ENCODE assay signal across 26 mouse cellular contexts in genomic region chr8:114220779-114221178, GRCm38 (mm10). TPM values are rescaled to one million over a fixed set of nuclear protein-coding genes. Genes with fewer than 3 reads are reported as not detected.
DNase-seq lines count a peak whose midpoint lies in the region; ATAC-seq and TF ChIP-seq lines count a peak whose summit lies in the region.
"Had no signal": no experiment of that assay in that cellular context is flagged by ENCODE, and none has a peak within 500 bp of the region (broad histone marks: within the 10 kb centered on the region; RNA-seq: fewer than 3 reads in every experiment).

No protein-coding gene starts in this region.

- no peak overlapping the region for H3K4me2 ChIP-seq in forebrain, embryonic 14.5 days (ENCODE audit: low read length)
- no peak overlapping the region for H3K4me2 ChIP-seq in forebrain, embryonic 15.5 days (replicated peaks)
- no peak overlapping the region for H3K4me2 ChIP-seq in hindbrain, postnatal 0 days (ENCODE audit: low read depth, low read length)
- H3K4me2 ChIP-seq in hindbrain, embryonic 16.5 days (ENCODE audit: low read length) = no peak overlapping the region
- H3K4me2 ChIP-seq: embryonic facial prominence, embryonic 15.5 days; forebrain, embryonic 12.5 days; heart, embryonic 11.5 days; hindbrain, embryonic 12.5 days; hindbrain, embryonic 15.5 days had no signal

- H3K36me3 ChIP-seq in forebrain, embryonic 14.5 days (ENCODE audit: control insufficient read depth, insufficient read depth, low read length) = no peaks in the 10 kb centered on the region
- no peaks in the 10 kb centered on the region for H3K36me3 ChIP-seq in forebrain, embryonic 15.5 days
- H3K36me3 ChIP-seq in hindbrain, postnatal 0 days (ENCODE audit: insufficient read depth, low read length) = no peaks in the 10 kb centered on the region; the same call in 1 of the 2 replicates
- H3K36me3 ChIP-seq in hindbrain, embryonic 16.5 days (ENCODE audit: control insufficient read depth, insufficient read depth, low read length) = no peaks in the 10 kb centered on the region; the same call in 1 of the 2 replicates
- H3K36me3 ChIP-seq: embryonic facial prominence, embryonic 15.5 days; forebrain, embryonic 12.5 days; G1E; hindbrain, embryonic 12.5 days; hindbrain, embryonic 15.5 days had no signal

- no peaks in the 10 kb centered on the region for H3K27me3 ChIP-seq in forebrain, embryonic 14.5 days (replicated peaks; ENCODE audit: control insufficient read depth, insufficient read depth, low read length)
- no peaks in the 10 kb centered on the region for H3K27me3 ChIP-seq in forebrain, embryonic 15.5 days
- H3K27me3 ChIP-seq in hindbrain, postnatal 0 days (ENCODE audit: insufficient read depth, low read length) = no peaks in the 10 kb centered on the region
- no peaks in the 10 kb centered on the region for H3K27me3 ChIP-seq in hindbrain, embryonic 16.5 days (replicated peaks; ENCODE audit: control insufficient read depth, insufficient read depth, low read length)
- H3K27me3 ChIP-seq: CH12.LX; embryonic facial prominence, embryonic 15.5 days; forebrain, embryonic 12.5 days; hindbrain, embryonic 12.5 days; hindbrain, embryonic 15.5 days had no signal

- no peak overlapping the region for H3K9ac ChIP-seq in forebrain, embryonic 14.5 days (ENCODE audit: low read length)
- H3K9ac ChIP-seq in forebrain, embryonic 15.5 days (replicated peaks) = no peak overlapping the region
- H3K9ac ChIP-seq in hindbrain, postnatal 0 days (replicated peaks; ENCODE audit: low read length) = no peak overlapping the region
- no peak overlapping the region for H3K9ac ChIP-seq in hindbrain, embryonic 16.5 days (ENCODE audit: low read depth, low read length)
- H3K9ac ChIP-seq: embryonic facial prominence, embryonic 15.5 days; forebrain, embryonic 12.5 days; hindbrain, embryonic 12.5 days; hindbrain, embryonic 15.5 days had no signal

- H3K4me3 ChIP-seq in forebrain, embryonic 14.5 days (ENCODE audit: low read depth, low read length) = no peak overlapping the region
- no peak overlapping the region for H3K4me3 ChIP-seq in forebrain, embryonic 15.5 days
- H3K4me3 ChIP-seq in hindbrain, postnatal 0 days (ENCODE audit: low read length) = no peak overlapping the region
- H3K4me3 ChIP-seq in hindbrain, embryonic 16.5 days (ENCODE audit: low read length) = no peak overlapping the region
- H3K4me3 ChIP-seq: embryonic facial prominence, embryonic 15.5 days; forebrain, embryonic 12.5 days; hindbrain, embryonic 12.5 days; hindbrain, embryonic 15.5 days had no signal

- no peak for TF ChIP-seq CTCF in hindbrain, postnatal 0 days (IDR thresholded peaks at IDR 0.05; ENCODE audit: low read depth)
- TF ChIP-seq CTCF in brain, embryonic 14.5 days (IDR thresholded peaks at IDR 0.05; ENCODE audit: borderline replicate concordance, extremely low read depth, insufficient read depth, insufficient read length) = no peak

- WGBS in forebrain, embryonic 14.5 days = 76% methylated on average over 3 of the region's 3 CpGs
- WGBS in forebrain, embryonic 15.5 days = 65% methylated on average over 3 of the region's 3 CpGs
- WGBS in hindbrain, postnatal 0 days = 52% methylated on average over 3 of the region's 3 CpGs
- WGBS in hindbrain, embryonic 16.5 days = 61% methylated on average over 3 of the region's 3 CpGs

- DNase-seq in cerebellum, postnatal 10 days = peak; percentile 56 to 61
- DNase-seq in cerebellum, adult 11-12 months = no peak
- peak; percentile 41 for DNase-seq in forebrain, embryonic 14.5 days (ENCODE audit: low spot score)
- peak; percentile 47 for DNase-seq in hindbrain, postnatal 0 days (ENCODE audit: low spot score)
- peak; percentile 44 for DNase-seq in brain, embryonic 14.5 days (ENCODE audit: low read depth)
- DNase-seq: adrenal gland, postnatal 10 days; adrenal gland, postnatal 36 days; cerebellum, adult 11 months; cerebellum, adult 8-10 months; cerebellum, postnatal 25 days; embryo, embryonic 11 days; gastrocnemius, postnatal 25 days; kidney, adult 18-20 months had no signal

- H3K27ac ChIP-seq in forebrain, embryonic 14.5 days (ENCODE audit: low read depth, low read length) = no peak overlapping the region
- H3K27ac ChIP-seq in forebrain, embryonic 15.5 days (replicated peaks) = no peak overlapping the region
- H3K27ac ChIP-seq in hindbrain, postnatal 0 days = no peak overlapping the region
- no peak overlapping the region for H3K27ac ChIP-seq in hindbrain, embryonic 16.5 days (ENCODE audit: low read depth, low read length)
- H3K27ac ChIP-seq: embryonic facial prominence, embryonic 15.5 days; forebrain, embryonic 12.5 days; hindbrain, embryonic 12.5 days; hindbrain, embryonic 15.5 days had no signal

- H3K4me1 ChIP-seq in forebrain, embryonic 14.5 days (ENCODE audit: control insufficient read depth, insufficient read depth, low read length) = 0 out of 2 replicates have a peak, but pooled peaks cover 3% of the 10 kb centered on the region
- peaks cover 6% of the 10 kb centered on the region; the same call in 1 of the 2 replicates for H3K4me1 ChIP-seq in forebrain, embryonic 15.5 days
- H3K4me1 ChIP-seq in hindbrain, postnatal 0 days (ENCODE audit: insufficient read depth, low read length) = no peaks in the 10 kb centered on the region
- H3K4me1 ChIP-seq in hindbrain, embryonic 16.5 days (ENCODE audit: control insufficient read depth, insufficient read depth, low read depth, low read length) = no peaks in the 10 kb centered on the region
- H3K4me1 ChIP-seq: embryonic facial prominence, embryonic 15.5 days; forebrain, embryonic 12.5 days; hindbrain, embryonic 12.5 days; hindbrain, embryonic 15.5 days had no signal

- ATAC-seq in forebrain, embryonic 14.5 days = no peak
- no peak for ATAC-seq in forebrain, embryonic 15.5 days (replicated peaks)
- 0 out of 2 replicates have a peak, but pooled peaks have one; percentile 43 for ATAC-seq in hindbrain, postnatal 0 days
- ATAC-seq in hindbrain, embryonic 16.5 days = no peak
- ATAC-seq: inflammation-experienced regulatory T-cells, adult 6 months; intestine, embryonic 16.5 days; Patski had no signal

- H3K9me3 ChIP-seq in forebrain, embryonic 14.5 days (replicated peaks; ENCODE audit: control insufficient read depth, low read length) = no peaks in the 10 kb centered on the region
- no peaks in the 10 kb centered on the region for H3K9me3 ChIP-seq in forebrain, embryonic 15.5 days
- H3K9me3 ChIP-seq in hindbrain, postnatal 0 days (ENCODE audit: low read length) = no peaks in the 10 kb centered on the region
- H3K9me3 ChIP-seq in hindbrain, embryonic 16.5 days (ENCODE audit: control insufficient read depth, low read length) = no peaks in the 10 kb centered on the region
- H3K9me3 ChIP-seq: embryonic facial prominence, embryonic 15.5 days; forebrain, embryonic 12.5 days; hindbrain, embryonic 12.5 days; hindbrain, embryonic 15.5 days had no signal

- TF ChIP-seq POLR2A in brain, embryonic 14.5 days (IDR thresholded peaks at IDR 0.05; ENCODE audit: borderline replicate concordance, extremely low read depth, insufficient read depth, insufficient read length, poor library complexity, severe bottlenecking) = no peak

RNA-seq across cellular contexts. Expression of gene Vat1l, which starts 15.4 kb away (rescaled TPM):
- polyA plus RNA-seq in forebrain, embryonic 14.5 days (2014; fragmentation: Nextera tagmentation; extraction: Ambion mirVana) = 29.7 and 32.2 TPM in 2 replicates
- 19.9 and 33.6 TPM in 2 replicates for polyA plus RNA-seq in forebrain, embryonic 15.5 days (2015; fragmentation: Nextera tagmentation; extraction: Ambion mirVana)
- total RNA-seq in hindbrain, postnatal 0 days (2014; rRNA removed) = 160 and 175 TPM in 2 replicates
- 62.2 and 74.0 TPM in 2 replicates for polyA plus RNA-seq in hindbrain, postnatal 0 days (2015; fragmentation: Nextera tagmentation; extraction: Ambion mirVana)
- polyA plus RNA-seq in hindbrain, embryonic 16.5 days (2015; fragmentation: Nextera tagmentation; extraction: Ambion mirVana) = 76.2 and 79.7 TPM in 2 replicates
- polyA plus RNA-seq in brain, embryonic 14.5 days (2012; rRNA removed) = 67.1 and 104 TPM in 2 replicates
- total RNA-seq: CH12.LX; hematopoietic stem cell, adult 5-6 weeks had no signal
- polyA plus RNA-seq: G1E had no signal
